Mouse (Mus musculus): Measurements from ENCODE around the gene Vax1. TPM values are rescaled to one million over a fixed set of nuclear protein-coding genes. Genes with fewer than 3 reads are reported as not detected.
A peak's percentile ranks its signal among the peaks of the same experiment; 100 is the strongest.

Gene Vax1
- total and polyA plus RNA-seq, 2 experiments from 2014 or later = not detected

GRCm38 (mm10) chr19:59145492-59146140, 24.2 kb downstream of the Vax1 start:
- DNase-seq (ENCODE audit: low spot score) (peak; percentile 70), ATAC-seq (peak; percentile 64; the same call in 1 of the 2 replicates)
- 46% methylated on average over 9 of the region's 9 CpGs for WGBS
- H3K4me2 ChIP-seq (ENCODE audit: low read depth, low read length) = no peak overlapping the region
- TF ChIP-seq CTCF (IDR thresholded peaks at IDR 0.05; ENCODE audit: low read depth) = no peak
- no peaks in the 10 kb centered on the region for H3K4me1 ChIP-seq (ENCODE audit: insufficient read depth, low read length)
- H3K9ac ChIP-seq (replicated peaks; ENCODE audit: low read length) = no peak overlapping the region
- no peaks in the 10 kb centered on the region for H3K9me3 ChIP-seq (ENCODE audit: low read length)
- no peak overlapping the region for H3K4me3 ChIP-seq (ENCODE audit: low read length)
- no peaks in the 10 kb centered on the region for H3K27me3 ChIP-seq (ENCODE audit: insufficient read depth, low read length)
- no peaks in the 10 kb centered on the region for H3K36me3 ChIP-seq (ENCODE audit: insufficient read depth, low read length)
- no peak overlapping the region for H3K27ac ChIP-seq

DNA sequence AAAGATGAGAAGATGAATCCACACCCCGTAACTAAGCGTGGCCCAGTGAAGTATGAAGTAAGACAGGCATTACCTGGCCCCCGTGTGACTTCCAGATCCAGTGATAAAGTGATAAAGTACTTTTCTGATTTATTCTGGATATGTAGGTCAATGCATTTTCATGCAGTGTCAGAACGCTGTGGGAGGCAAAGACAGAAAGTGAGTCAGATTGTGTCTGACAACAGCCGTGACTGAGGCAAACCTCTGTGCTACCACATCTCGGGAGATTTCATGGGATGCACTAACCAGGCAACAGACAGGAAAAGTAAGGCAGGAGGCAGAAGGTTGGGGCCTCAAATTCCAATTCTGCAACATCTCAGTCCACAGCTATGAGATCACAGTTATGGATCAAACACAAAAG, 24.8 kb downstream of the Vax1 start:
- no peak for TF ChIP-seq CTCF (IDR thresholded peaks at IDR 0.05; ENCODE audit: low read depth)
- no peak for DNase-seq (ENCODE audit: low spot score)
- Histone ChIP-seq H3K4me1 (ENCODE audit: insufficient read depth, low read length) (no peaks in the 10 kb centered on the region), H3K27ac (no peak overlapping the region), H3K9ac (replicated peaks; ENCODE audit: low read length) (no peak overlapping the region), H3K4me2 (ENCODE audit: low read depth, low read length) (no peak overlapping the region), H3K4me3 (ENCODE audit: low read length) (no peak overlapping the region), H3K9me3 (ENCODE audit: low read length) (no peaks in the 10 kb centered on the region), H3K27me3 (ENCODE audit: insufficient read depth, low read length) (no peaks in the 10 kb centered on the region), H3K36me3 (ENCODE audit: insufficient read depth, low read length) (no peaks in the 10 kb centered on the region)
- ATAC-seq = no peak
- 58% methylated on average over 6 of the region's 6 CpGs for WGBS

- WGBS = 61% methylated on average over 4 of the region's 4 CpGs
- H3K36me3 ChIP-seq (ENCODE audit: insufficient read depth, low read length) = no peaks in the 10 kb centered on the region
- DNase-seq (ENCODE audit: low spot score) = no peak
Measured at GRCm38 (mm10) chr19:59142206-59142605, 27.6 kb downstream of the Vax1 start.

DNA sequence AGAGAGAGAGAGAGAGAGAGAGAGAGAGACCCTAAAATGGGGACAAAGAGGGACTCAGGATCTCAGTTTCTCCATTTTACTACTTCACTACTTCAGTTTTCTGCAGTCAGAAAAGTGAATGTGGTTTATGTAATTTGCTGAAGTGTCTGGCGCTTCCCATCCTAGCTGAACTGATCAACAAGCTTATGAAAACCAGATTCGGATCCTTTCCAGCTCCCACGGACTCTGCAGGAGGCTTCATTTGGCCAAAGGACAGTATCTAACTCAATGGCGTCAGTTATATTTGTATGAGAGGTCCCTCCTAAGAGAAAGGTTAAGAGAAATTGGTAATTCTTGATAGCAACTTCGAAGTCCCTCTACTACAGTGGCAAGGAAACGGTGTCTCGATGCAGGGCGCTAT, 34.5 kb downstream of the Vax1 start:
- no peak for ATAC-seq
- H3K27ac ChIP-seq = no peak overlapping the region
- 0 out of 2 replicates have a peak, but pooled peaks cover 3% of the 10 kb centered on the region for H3K4me1 ChIP-seq (ENCODE audit: insufficient read depth, low read length)
- no peaks in the 10 kb centered on the region for H3K9me3 ChIP-seq (ENCODE audit: low read length)
- no peak overlapping the region for H3K4me3 ChIP-seq (ENCODE audit: low read length)
- no peak overlapping the region for H3K9ac ChIP-seq (replicated peaks; ENCODE audit: low read length)
- H3K36me3 ChIP-seq (ENCODE audit: insufficient read depth, low read length) = no peaks in the 10 kb centered on the region
- no peak for DNase-seq (ENCODE audit: low spot score)
- 48% methylated on average over 8 of the region's 8 CpGs for WGBS
- H3K4me2 ChIP-seq (ENCODE audit: low read depth, low read length) = no peak overlapping the region
- TF ChIP-seq CTCF (IDR thresholded peaks at IDR 0.05; ENCODE audit: low read depth) = no peak
- 0 out of 2 replicates have a peak, but pooled peaks cover 7% of the 10 kb centered on the region for H3K27me3 ChIP-seq (ENCODE audit: insufficient read depth, low read length)

More at GRCm38 (mm10) chr19:59142206-59142605, 27.6 kb downstream of the Vax1 start:
- H3K9ac ChIP-seq (replicated peaks; ENCODE audit: low read length) = no peak overlapping the region
- no peak for ATAC-seq
- H3K9me3 ChIP-seq (ENCODE audit: low read length) = no peaks in the 10 kb centered on the region
- no peak overlapping the region for H3K4me3 ChIP-seq (ENCODE audit: low read length)
- H3K4me1 ChIP-seq (ENCODE audit: insufficient read depth, low read length) = no peaks in the 10 kb centered on the region
- no peak for TF ChIP-seq CTCF (IDR thresholded peaks at IDR 0.05; ENCODE audit: low read depth)
- H3K27ac ChIP-seq = no peak overlapping the region
- no peaks in the 10 kb centered on the region for H3K27me3 ChIP-seq (ENCODE audit: insufficient read depth, low read length)
- H3K4me2 ChIP-seq (ENCODE audit: low read depth, low read length) = no peak overlapping the region

DNA sequence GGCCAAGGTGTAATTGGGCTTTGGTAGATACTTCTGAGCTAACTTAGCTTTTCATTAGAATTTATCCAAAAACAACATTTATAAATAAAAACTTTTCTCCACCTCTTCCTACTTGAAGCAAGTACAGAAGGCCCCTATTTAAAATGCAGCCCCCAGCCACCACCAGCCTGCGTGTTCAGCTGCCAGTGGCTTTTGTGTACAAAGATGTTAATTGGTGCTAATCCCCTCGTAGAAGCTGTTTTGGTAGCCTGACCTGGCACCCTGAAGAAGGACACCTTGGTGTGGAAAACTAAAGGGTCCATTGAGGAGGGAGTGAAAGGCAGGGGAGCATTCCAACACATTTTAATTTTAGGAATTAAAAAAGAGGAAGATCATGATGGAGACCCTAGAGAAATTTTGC, 34.9 kb downstream of the Vax1 start:
- Histone ChIP-seq H3K36me3 (ENCODE audit: insufficient read depth, low read length) (no peaks in the 10 kb centered on the region), H3K27ac (no peak overlapping the region), H3K27me3 (ENCODE audit: insufficient read depth, low read length) (0 out of 2 replicates have a peak, but pooled peaks cover 7% of the 10 kb centered on the region), H3K9ac (replicated peaks; ENCODE audit: low read length) (no peak overlapping the region), H3K4me3 (ENCODE audit: low read length) (no peak overlapping the region), H3K4me1 (ENCODE audit: insufficient read depth, low read length) (0 out of 2 replicates have a peak, but pooled peaks cover 3% of the 10 kb centered on the region), H3K9me3 (ENCODE audit: low read length) (no peaks in the 10 kb centered on the region), H3K4me2 (ENCODE audit: low read depth, low read length) (no peak overlapping the region)
- no peak for ATAC-seq
- TF ChIP-seq CTCF (IDR thresholded peaks at IDR 0.05; ENCODE audit: low read depth) = no peak
- 29% methylated on average over 2 of the region's 2 CpGs for WGBS
- no peak for DNase-seq (ENCODE audit: low spot score)

DNA sequence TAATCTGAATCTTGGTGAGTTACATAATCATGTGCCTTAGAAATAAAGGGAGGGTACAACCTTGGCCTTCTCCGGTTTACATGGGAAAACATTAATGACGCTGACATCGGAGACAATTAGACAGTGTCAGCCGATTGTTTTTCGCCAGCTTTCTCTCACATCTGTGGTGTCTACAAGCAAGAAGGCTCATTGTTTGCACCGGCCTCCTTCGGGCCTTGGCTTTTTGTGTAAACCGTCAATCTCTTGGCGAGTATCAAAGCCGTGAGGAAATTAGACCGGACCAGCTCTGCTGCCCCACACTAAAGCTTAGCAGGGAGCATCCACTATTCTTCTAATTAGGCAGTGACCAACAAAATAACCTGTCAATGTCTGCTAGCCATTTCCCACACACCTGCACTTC, 36.7 kb downstream of the Vax1 start:
- Histone ChIP-seq H3K4me3 (ENCODE audit: low read length) (no peak overlapping the region), H3K9ac (replicated peaks; ENCODE audit: low read length) (no peak overlapping the region), H3K36me3 (ENCODE audit: insufficient read depth, low read length) (no peaks in the 10 kb centered on the region), H3K27ac (no peak overlapping the region), H3K9me3 (ENCODE audit: low read length) (no peaks in the 10 kb centered on the region), H3K4me2 (ENCODE audit: low read depth, low read length) (no peak overlapping the region), H3K4me1 (ENCODE audit: insufficient read depth, low read length) (0 out of 2 replicates have a peak, but pooled peaks cover 3% of the 10 kb centered on the region), H3K27me3 (ENCODE audit: insufficient read depth, low read length) (0 out of 2 replicates have a peak, but pooled peaks cover 7% of the 10 kb centered on the region)
- 19% methylated on average over 11 of the region's 11 CpGs for WGBS
- TF ChIP-seq CTCF (IDR thresholded peaks at IDR 0.05; ENCODE audit: low read depth) = no peak
- DNase-seq (ENCODE audit: low spot score) = no peak
- ATAC-seq = no peak

GRCm38 (mm10) chr19:59129671-59130070, 40.2 kb downstream of the Vax1 start:
- 43% methylated on average over 2 of the region's 2 CpGs for WGBS
- ATAC-seq = no peak
- H3K9me3 ChIP-seq (ENCODE audit: low read length) = no peaks in the 10 kb centered on the region
- 0 out of 2 replicates have a peak, but pooled peaks cover 3% of the 10 kb centered on the region for H3K4me1 ChIP-seq (ENCODE audit: insufficient read depth, low read length)
- DNase-seq (ENCODE audit: low spot score) = no peak
- H3K36me3 ChIP-seq (ENCODE audit: insufficient read depth, low read length) = no peaks in the 10 kb centered on the region
- H3K4me2 ChIP-seq (ENCODE audit: low read depth, low read length) = no peak overlapping the region
- H3K4me3 ChIP-seq (ENCODE audit: low read length) = no peak overlapping the region
- H3K27ac ChIP-seq = no peak overlapping the region
- no peak overlapping the region for H3K9ac ChIP-seq (replicated peaks; ENCODE audit: low read length)
- H3K27me3 ChIP-seq (ENCODE audit: insufficient read depth, low read length) = peaks cover 7% of the 10 kb centered on the region; the same call in 1 of the 2 replicates
- TF ChIP-seq CTCF (IDR thresholded peaks at IDR 0.05; ENCODE audit: low read depth) = no peak

Measured in hindbrain, postnatal 0 days (tissue).